Mouse (Mus musculus) forebrain, embryonic 10.5 days (tissue): ENCODE data around the gene Exosc9. TPM values are rescaled to one million over a fixed set of nuclear protein-coding genes. Genes with fewer than 3 reads are reported as not detected.

Experiments used
- DNase-seq: peaks from one replicate; pipeline ENCODE4 v3.0.0-alpha.2; 2017; ENCODE audit warnings: low spot score; ENCODE audit errors: extremely low spot score
- H3K27ac ChIP-seq: fragments of 300-500 bp; sonication (generic); 2 replicates; pipeline ENCODE4 v1.5.1; 2016; ENCODE audit warnings: mild to moderate bottlenecking
- H3K27me3 ChIP-seq: fragments of 300-500 bp; sonication (generic); 2 replicates; pipeline ENCODE4 v1.6.1; 2016; ENCODE audit warnings: mild to moderate bottlenecking; ENCODE audit not compliant: poor library complexity, severe bottlenecking
- H3K36me3 ChIP-seq: fragments of 300-500 bp; sonication (generic); replicated peaks from 2 replicates; pipeline ENCODE4 v1.6.1; 2016; ENCODE audit warnings: mild to moderate bottlenecking, moderate library complexity
- H3K4me1 ChIP-seq: fragments of 300-500 bp; sonication (generic); 2 replicates; pipeline ENCODE4 v1.6.1; 2016
- H3K4me3 ChIP-seq: fragments of 300-500 bp; sonication (generic); 2 replicates; pipeline ENCODE4 v1.5.1; 2016; ENCODE audit warnings: mild to moderate bottlenecking, moderate library complexity
- H3K9me3 ChIP-seq: fragments of 300-500 bp; sonication (generic); 2 replicates; pipeline ENCODE4 v1.6.1; 2016; ENCODE audit warnings: mild to moderate bottlenecking, moderate library complexity
- WGBS: fragments of 180-500 bp; shearing (Covaris S2); methylation state at CpG from one replicate; pipeline ENCODE4 v1.1.7; 2016; 5-methylcytosine and 5-hydroxymethylcytosine counted together
- polyA plus RNA-seq: library from polyadenylated mRNA; unstranded; fragments of >200 nt; fragmentation: Nextera tagmentation; extraction: Ambion mirVana; gene quantifications from 2 replicates; pipeline ENCODE4 v1.2.1, GENCODE M21; 2016

Gene Exosc9
- polyA plus RNA-seq, 1 experiment from 2014 or later = 105 TPM

- H3K27me3 ChIP-seq = peaks cover 31% of the 10 kb centered on the region
- DNase-seq = no peak
- WGBS = 23% methylated on average over 18 of the region's 18 CpGs
- H3K9me3 ChIP-seq = peaks cover 4% of the 10 kb centered on the region; the same call in 1 of the 2 replicates
- H3K4me1 ChIP-seq = peaks cover 17% of the 10 kb centered on the region
- H3K36me3 ChIP-seq = no peaks in the 10 kb centered on the region
- peak overlapping the region; percentile 28; the same call in 1 of the 2 replicates for H3K4me3 ChIP-seq
- H3K27ac ChIP-seq = no peak overlapping the region
These were observed 20.3 kb upstream of the Exosc9 start for GRCm38 (mm10) chr3:36531979-36532542.

- 43% methylated on average over 7 of the region's 7 CpGs for WGBS
- Histone ChIP-seq H3K9me3 (peaks cover 4% of the 10 kb centered on the region; the same call in 1 of the 2 replicates), H3K27ac (no peak overlapping the region), H3K27me3 (peaks cover 31% of the 10 kb centered on the region), H3K4me1 (peaks cover 17% of the 10 kb centered on the region), H3K4me3 (no peak overlapping the region), H3K36me3 (no peaks in the 10 kb centered on the region)
- DNase-seq = no peak
These were observed 19.7 kb upstream of the Exosc9 start for GRCm38 (mm10) chr3:36532738-36533137.

DNA sequence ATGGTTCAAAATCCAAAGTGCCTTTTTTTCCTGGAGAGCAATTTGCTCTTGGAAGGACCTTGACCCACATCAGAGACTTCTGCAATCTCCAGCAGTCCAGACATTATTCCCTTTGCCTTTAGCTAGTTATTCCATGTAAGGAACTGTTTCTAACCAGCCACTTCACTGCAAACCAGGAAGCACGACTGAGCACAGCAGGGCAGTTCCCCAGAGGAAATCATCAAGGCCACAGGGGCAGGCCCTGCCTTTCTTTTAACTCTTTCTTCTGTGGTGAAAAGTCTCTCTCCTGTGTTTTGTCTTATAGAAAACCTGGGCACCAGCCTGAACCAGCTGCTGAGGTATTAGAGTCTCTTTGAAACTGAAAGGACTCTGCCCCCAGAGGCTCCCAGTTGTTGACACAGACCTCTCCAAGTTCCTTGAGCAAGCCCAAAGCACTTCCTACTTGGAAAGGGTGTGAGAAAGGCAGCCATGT lies 19.2 kb upstream of the Exosc9 start:
- H3K9me3 ChIP-seq = peaks cover 4% of the 10 kb centered on the region; the same call in 1 of the 2 replicates
- peak; percentile 20 for DNase-seq
- WGBS = 0% methylated on average over 1 of the region's 1 CpGs

GRCm38 (mm10) chr3:36536041-36536440 lies 16.4 kb upstream of the Exosc9 start:
- no peak overlapping the region for H3K27ac ChIP-seq
- peaks cover 17% of the 10 kb centered on the region for H3K4me1 ChIP-seq
- 94% methylated on average over 12 of the region's 12 CpGs for whole genome bisulfite sequencing
- peaks cover 4% of the 10 kb centered on the region; the same call in 1 of the 2 replicates for H3K9me3 ChIP-seq
- no peak for DNase-seq
- peaks cover 22% of the 10 kb centered on the region for H3K27me3 ChIP-seq
- no peaks in the 10 kb centered on the region for H3K36me3 ChIP-seq
- H3K4me3 ChIP-seq = no peak overlapping the region

More for the DNA sequence above, 19.2 kb upstream of the Exosc9 start:
- Histone ChIP-seq H3K27me3 (peaks cover 31% of the 10 kb centered on the region), H3K4me3 (no peak overlapping the region), H3K27ac (no peak overlapping the region; the same call in 1 of the 2 replicates), H3K36me3 (no peaks in the 10 kb centered on the region), H3K4me1 (peaks cover 17% of the 10 kb centered on the region)

GRCm38 (mm10) chr3:36537701-36538470 lies 14.5 kb upstream of the Exosc9 start:
- no peak for DNase-seq
- Histone ChIP-seq H3K9me3 (peaks cover 4% of the 10 kb centered on the region; the same call in 1 of the 2 replicates), H3K4me3 (no peak overlapping the region), H3K27me3 (peaks cover 4% of the 10 kb centered on the region), H3K36me3 (no peaks in the 10 kb centered on the region), H3K27ac (no peak overlapping the region), H3K4me1 (peaks cover 6% of the 10 kb centered on the region)
- 87% methylated on average over 4 of the region's 4 CpGs for WGBS

- H3K27ac ChIP-seq = no peak overlapping the region
- H3K4me1 ChIP-seq = no peaks in the 10 kb centered on the region
- no peaks in the 10 kb centered on the region for H3K27me3 ChIP-seq
- no peak overlapping the region for H3K4me3 ChIP-seq
- DNase-seq = no peak
- H3K9me3 ChIP-seq = no peaks in the 10 kb centered on the region
- no peaks in the 10 kb centered on the region for H3K36me3 ChIP-seq
- 88% methylated on average over 2 of the region's 2 CpGs for WGBS
These were observed 11.7 kb upstream of the Exosc9 start for GRCm38 (mm10) chr3:36540756-36541155.

- no peak overlapping the region for H3K4me3 ChIP-seq
- H3K27me3 ChIP-seq = no peaks in the 10 kb centered on the region
- H3K4me1 ChIP-seq = no peaks in the 10 kb centered on the region
- 91% methylated on average over 2 of the region's 2 CpGs for WGBS
- no peaks in the 10 kb centered on the region for H3K9me3 ChIP-seq
- DNase-seq = no peak
- H3K36me3 ChIP-seq = no peaks in the 10 kb centered on the region
- no peak overlapping the region for H3K27ac ChIP-seq
These were observed 11.0 kb upstream of the Exosc9 start for GRCm38 (mm10) chr3:36541399-36541798.

- WGBS = 82% methylated on average over 3 of the region's 3 CpGs
- no peak for DNase-seq
- H3K36me3 ChIP-seq = no peaks in the 10 kb centered on the region
- H3K27ac ChIP-seq = no peak overlapping the region
- no peaks in the 10 kb centered on the region for H3K4me1 ChIP-seq
- H3K27me3 ChIP-seq = no peaks in the 10 kb centered on the region
- H3K4me3 ChIP-seq = no peak overlapping the region
- H3K9me3 ChIP-seq = no peaks in the 10 kb centered on the region
These were observed 7.4 kb upstream of the Exosc9 start for GRCm38 (mm10) chr3:36544961-36545360.

GRCm38 (mm10) chr3:36551343-36551742 lies 1.1 kb upstream of the Exosc9 start:
- peak; percentile 55 for DNase-seq
- peaks cover 22% of the 10 kb centered on the region for H3K4me1 ChIP-seq
- peaks cover 27% of the 10 kb centered on the region for H3K36me3 ChIP-seq
- WGBS = 18% methylated on average over 9 of the region's 9 CpGs
- H3K9me3 ChIP-seq = no peaks in the 10 kb centered on the region
- H3K27me3 ChIP-seq = no peaks in the 10 kb centered on the region
- peak overlapping the region; percentile 73 for H3K4me3 ChIP-seq
- H3K27ac ChIP-seq = peak overlapping the region; percentile 85

DNA sequence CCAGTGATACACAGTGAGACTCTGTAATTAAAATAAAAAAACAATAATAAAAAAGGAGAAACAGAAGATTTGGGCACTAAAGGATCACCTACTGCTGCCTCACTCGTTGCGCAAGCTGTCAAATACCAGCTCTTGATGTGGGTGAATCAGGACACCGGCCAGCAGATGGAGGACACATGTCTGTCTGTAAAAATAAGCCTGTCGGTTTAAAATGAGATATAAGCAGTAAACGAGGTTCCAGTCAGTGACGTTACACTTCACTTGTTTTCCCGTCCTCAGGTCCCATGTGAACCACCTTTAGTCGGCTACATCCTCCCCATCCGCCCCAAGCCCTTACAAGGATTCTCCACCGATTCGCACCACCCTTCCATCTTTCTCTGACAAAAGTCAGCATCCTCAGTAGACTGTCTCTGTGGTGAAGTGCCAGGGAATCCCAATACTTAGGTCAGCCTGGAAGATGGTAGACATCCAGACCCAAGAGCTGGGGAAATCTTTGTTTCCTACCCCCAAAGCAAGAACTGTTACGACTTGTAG lies 488 bp upstream of the Exosc9 start:
- no peaks in the 10 kb centered on the region for H3K27me3 ChIP-seq
- no peak for DNase-seq
- peak overlapping the region; percentile 73 for H3K4me3 ChIP-seq
- WGBS = 24% methylated on average over 12 of the region's 12 CpGs
- H3K9me3 ChIP-seq = no peaks in the 10 kb centered on the region
- H3K4me1 ChIP-seq = peaks cover 22% of the 10 kb centered on the region
- H3K27ac ChIP-seq = peak overlapping the region; percentile 85
- peaks cover 33% of the 10 kb centered on the region for H3K36me3 ChIP-seq

DNA sequence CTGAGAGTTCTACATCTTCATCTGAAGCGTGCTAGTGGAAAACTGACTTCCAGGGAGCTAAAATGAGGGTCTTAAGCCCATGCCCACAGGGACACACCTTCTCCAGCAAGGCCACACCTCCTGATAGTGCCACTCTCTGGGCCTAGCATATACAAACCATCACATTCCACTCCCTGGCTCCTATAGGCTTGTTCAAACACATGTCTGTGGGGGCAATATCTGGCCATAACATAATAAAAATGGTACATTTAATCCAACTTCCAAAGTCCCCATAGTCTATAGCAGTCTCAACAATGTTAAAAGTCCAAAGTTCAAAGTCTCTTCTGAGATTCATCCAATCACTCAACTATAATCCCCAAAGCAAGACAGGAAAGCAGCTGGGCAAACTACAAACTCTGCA lies 5.2 kb downstream of the Exosc9 start:
- H3K27me3 ChIP-seq = no peaks in the 10 kb centered on the region
- WGBS = 93% methylated on average over 1 of the region's 1 CpGs
- H3K4me3 ChIP-seq = no peak overlapping the region
- H3K4me1 ChIP-seq = peaks cover 7% of the 10 kb centered on the region
- peaks cover 90% of the 10 kb centered on the region for H3K36me3 ChIP-seq
- H3K9me3 ChIP-seq = no peaks in the 10 kb centered on the region
- H3K27ac ChIP-seq = no peak overlapping the region
- DNase-seq = no peak

DNA sequence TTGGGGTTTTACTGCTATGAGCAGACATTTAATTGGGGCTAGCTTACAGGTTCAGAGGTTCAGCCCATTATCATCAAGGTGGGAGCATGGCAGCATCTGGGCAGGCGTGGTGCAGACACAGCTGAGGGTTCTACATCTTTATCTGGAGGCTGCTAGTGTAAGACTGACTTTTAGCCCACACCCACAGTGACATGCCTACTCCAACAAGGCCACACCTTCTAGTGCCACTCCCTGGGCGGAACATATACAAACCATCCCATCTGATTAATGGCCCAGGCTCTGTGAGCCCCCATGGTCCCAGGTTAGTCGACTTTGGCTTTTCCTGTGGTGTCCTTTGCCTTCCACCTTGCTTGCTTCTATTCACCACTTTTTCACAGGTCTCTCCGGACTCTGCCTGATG lies 7.2 kb downstream of the Exosc9 start:
- Histone ChIP-seq H3K4me3 (no peak overlapping the region), H3K4me1 (no peaks in the 10 kb centered on the region), H3K27ac (no peak overlapping the region), H3K36me3 (peaks cover 100% of the 10 kb centered on the region), H3K27me3 (no peaks in the 10 kb centered on the region), H3K9me3 (no peaks in the 10 kb centered on the region)
- WGBS = 93% methylated on average over 4 of the region's 4 CpGs
- DNase-seq = no peak

- WGBS = 97% methylated on average over 3 of the region's 3 CpGs
- H3K4me1 ChIP-seq = no peaks in the 10 kb centered on the region
- H3K27me3 ChIP-seq = no peaks in the 10 kb centered on the region
- no peaks in the 10 kb centered on the region for H3K9me3 ChIP-seq
- no peak for DNase-seq
- H3K4me3 ChIP-seq = no peak overlapping the region
- no peak overlapping the region for H3K27ac ChIP-seq
- H3K36me3 ChIP-seq = peaks cover 100% of the 10 kb centered on the region
These were observed 11.3 kb downstream of the Exosc9 start for GRCm38 (mm10) chr3:36563666-36564065.
